Mouse (Mus musculus) monocyte, adult 2 months (primary cell): ENCODE measurements around the gene Cd180.

Experiments
- DNase-seq, 2 experiments: peaks; one replicate each; pipeline ENCODE4 v3.0.0; 2022; ENCODE audit warnings: low spot score in 2 of 2, low read depth in 1 of 2

The Cd180 gene

GRCm38 (mm10) chr13:102775506-102775905 lies 82.1 kb downstream of the Cd180 start:
- DNase-seq, result no peak

GRCm38 (mm10) chr13:102778859-102779258 lies 85.5 kb downstream of the Cd180 start:
- no peak for DNase-seq

GRCm38 (mm10) chr13:102779275-102779674 lies 85.9 kb downstream of the Cd180 start:
- no peak for DNase-seq

GRCm38 (mm10) chr13:102783531-102784310 lies 90.4 kb downstream of the Cd180 start:
- no peak for DNase-seq

GRCm38 (mm10) chr13:102786666-102787230 lies 93.4 kb downstream of the Cd180 start:
- no peak for DNase-seq
